7 mouse cellular contexts compared by ENCODE assay signal in the genomic region with DNA sequence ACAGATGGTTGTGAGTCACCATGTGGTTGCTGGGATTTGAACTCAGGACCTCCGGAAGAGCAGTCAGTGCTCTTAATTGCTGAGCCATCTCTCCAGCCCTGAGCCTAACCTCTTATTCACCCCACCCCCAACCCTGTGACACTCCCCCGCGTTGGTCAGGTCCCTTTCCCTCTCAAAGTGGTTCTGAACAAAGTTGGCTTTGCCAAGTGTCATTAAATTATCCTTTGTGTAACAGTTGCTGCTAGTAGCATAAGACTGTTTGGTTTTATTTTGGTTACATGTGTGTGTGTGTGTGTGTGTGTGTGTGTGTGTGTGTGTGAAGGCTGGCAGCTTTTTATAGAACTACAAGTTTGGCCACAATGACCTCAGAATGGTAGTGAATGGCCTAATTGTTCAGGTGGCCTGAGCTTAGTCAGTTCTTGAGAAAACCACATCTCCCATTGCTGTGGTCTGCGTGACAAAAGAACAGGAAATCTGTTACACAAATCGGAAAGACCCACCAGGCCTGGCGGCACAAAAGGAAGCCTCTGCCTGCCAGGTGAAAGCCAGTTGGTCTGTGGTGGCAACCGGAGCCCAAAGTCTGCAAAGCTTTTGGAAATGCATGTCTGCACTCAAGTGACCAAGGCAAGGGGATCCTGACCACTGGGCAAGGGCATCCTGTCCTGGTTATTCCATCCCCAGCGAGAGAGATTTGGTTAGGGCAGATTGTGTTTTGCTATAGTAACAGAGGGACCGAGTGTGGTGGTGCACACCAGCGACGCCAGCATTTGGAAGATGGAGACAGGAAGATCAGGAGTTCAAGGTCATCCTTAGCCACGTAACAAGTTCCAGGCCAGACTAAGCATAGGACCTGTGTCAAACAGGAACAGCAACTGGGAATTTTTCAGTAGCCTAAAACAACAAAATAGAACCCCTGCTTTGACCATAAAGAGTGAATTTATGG. TPM values are rescaled to one million over a fixed set of nuclear protein-coding genes. Genes with fewer than 3 reads are reported as not detected.
DNase-seq lines count a peak whose midpoint lies in the region; ATAC-seq and TF ChIP-seq lines count a peak whose summit lies in the region.

No protein-coding gene starts in this region.

- TF ChIP-seq CTCF in midbrain, postnatal 0 days (IDR thresholded peaks at IDR 0.05): no peak

- H3K27ac ChIP-seq in midbrain, postnatal 0 days (ENCODE audit: low read depth, low read length): no peak overlapping the region

- peak; percentile 83 for ATAC-seq in common myeloid progenitor, adult 5-6 weeks (replicated peaks; ENCODE audit: low read depth, poor library complexity, severe bottlenecking)
- peak; percentile 55 for ATAC-seq in monocyte, adult 5-6 weeks (replicated peaks; ENCODE audit: insufficient number of reproducible peaks, low FRiP score, low TSS enrichment, poor library complexity, severe bottlenecking)
- no peak for ATAC-seq in midbrain, postnatal 0 days (ENCODE audit: low FRiP score)

- peak; percentile 100 for DNase-seq in 416B (ENCODE audit: low read depth)
- DNase-seq in CD4-positive helper T cell, adult 2 months (ENCODE audit: low read depth, low spot score): peak; percentile 86
- DNase-seq in gastrocnemius, postnatal 14 days: no peak
- no peak for DNase-seq in midbrain, postnatal 0 days (ENCODE audit: low spot score)
- no peak for DNase-seq in heart, postnatal 36 days

- H3K36me3 ChIP-seq in midbrain, postnatal 0 days (ENCODE audit: insufficient read depth, low read length): no peaks in the 10 kb centered on the region

- WGBS in midbrain, postnatal 0 days: 80% methylated on average over 12 of the region's 12 CpGs

- no peaks in the 10 kb centered on the region for H3K27me3 ChIP-seq in midbrain, postnatal 0 days (ENCODE audit: insufficient read depth, low read length)

- H3K4me3 ChIP-seq in midbrain, postnatal 0 days (ENCODE audit: low read depth, low read length): no peak overlapping the region

- no peaks in the 10 kb centered on the region for H3K9me3 ChIP-seq in midbrain, postnatal 0 days (ENCODE audit: low read length)

- H3K4me1 ChIP-seq in midbrain, postnatal 0 days (ENCODE audit: insufficient read depth, low read length): no peaks in the 10 kb centered on the region

- intact Hi-C loops in gastrocnemius, postnatal 14 days (cut with DNase I; ENCODE audit: low total_unique reads): no loop called here
- intact Hi-C loops in heart, postnatal 36 days (cut with DNase I): no loop called here

- no peak overlapping the region for H3K9ac ChIP-seq in midbrain, postnatal 0 days (replicated peaks; ENCODE audit: low read length, poor library complexity, severe bottlenecking)

- H3K4me2 ChIP-seq in midbrain, postnatal 0 days (ENCODE audit: low read depth, low read length, poor library complexity, severe bottlenecking): no peak overlapping the region

RNA-seq across cellular contexts. Expression of a gene that starts 10.6 kb away (rescaled TPM):
- 148 and 164 TPM in 2 replicates for total RNA-seq in common myeloid progenitor, adult 5-6 weeks (2017)
- 62.2 to 89.0 TPM (median 73.4 TPM) in 3 replicates for total RNA-seq in monocyte, adult 5-6 weeks (2017)
- 10 to 100 TPM; 43.4 to 46.2 TPM for total RNA-seq in gastrocnemius, postnatal 14 days (2021)
- total RNA-seq in midbrain, postnatal 0 days (2014; rRNA removed): 28.8 and 31.0 TPM in 2 replicates
- polyA plus RNA-seq in midbrain, postnatal 0 days (2015; fragmentation: Nextera tagmentation; extraction: Ambion mirVana): 66.0 and 67.1 TPM in 2 replicates
- 10 to 100 TPM; 67.6 to 71.0 TPM for total RNA-seq in heart, postnatal 36 days (2021)

RNA-seq across cellular contexts. Expression of a gene that starts 18.9 kb away (rescaled TPM):
- total RNA-seq in common myeloid progenitor, adult 5-6 weeks (2017): 1.1 and 1.6 TPM in 2 replicates
- total RNA-seq in monocyte, adult 5-6 weeks (2017): 2.2 to 11.7 TPM (median 5.8 TPM) in 3 replicates
- 1 to 10 TPM; 1.8 to 2.6 TPM for total RNA-seq in gastrocnemius, postnatal 14 days (2021)
- total RNA-seq in midbrain, postnatal 0 days (2014; rRNA removed): 20.2 and 29.3 TPM in 2 replicates
- polyA plus RNA-seq in midbrain, postnatal 0 days (2015; fragmentation: Nextera tagmentation; extraction: Ambion mirVana): 21.7 and 28.5 TPM in 2 replicates
- total RNA-seq in heart, postnatal 36 days (2021): 1 to 10 TPM; 2.4 to 3.0 TPM

Comparison
In these comparisons a context has a peak if more than half of its experiments do, and no peak if none do; other contexts are left out.
1. DNase-seq: peak in 416B (single experiment) and CD4-positive helper T cell, adult 2 months (single experiment); none in gastrocnemius, postnatal 14 days (single experiment), midbrain, postnatal 0 days (single experiment) and heart, postnatal 36 days (0 of 2).